Mouse (Mus musculus) liver, adult 2 months (tissue): ENCODE measurements around the gene Ugcg. TPM values are rescaled to one million over a fixed set of nuclear protein-coding genes. Genes with fewer than 3 reads are reported as not detected.

Experiments used
- DNase-seq: peaks from one replicate; pipeline ENCODE4 v3.0.0-alpha.2; 2011; ENCODE audit warnings: low read depth, low spot score; ENCODE audit errors: extremely low read depth
- H3K27ac ChIP-seq: fragments of 200-500 bp; replicated peaks from 2 replicates; pipeline ENCODE4 v1.5.1; 2012; ENCODE audit warnings: low read depth, mild to moderate bottlenecking, control low read depth, inconsistent platforms, low read length; ENCODE audit not compliant: insufficient read depth
- H3K27me3 ChIP-seq: fragments of 200-500 bp; 2 replicates; pipeline ENCODE4 v1.6.1; 2012; ENCODE audit warnings: mild to moderate bottlenecking, moderate library complexity, low read length, inconsistent platforms; ENCODE audit not compliant: control insufficient read depth, insufficient read depth
- H3K36me3 ChIP-seq: fragments of 200-500 bp; 2 replicates; pipeline ENCODE4 v1.6.1; 2012; ENCODE audit warnings: low read length, inconsistent platforms; ENCODE audit not compliant: control insufficient read depth, insufficient read depth
- H3K4me1 ChIP-seq: fragments of 200-500 bp; 2 replicates; pipeline ENCODE4 v1.6.1; 2011; ENCODE audit warnings: low read length; ENCODE audit not compliant: control insufficient read depth, insufficient read depth
- H3K4me3 ChIP-seq: fragments of 200-500 bp; 2 replicates; pipeline ENCODE4 v1.5.1; 2011; ENCODE audit warnings: low read depth, mild to moderate bottlenecking, control low read depth, low read length, moderate library complexity; ENCODE audit not compliant: insufficient read depth
- H3K79me2 ChIP-seq: fragments of 200-500 bp; 2 replicates; pipeline ENCODE4 v1.6.1; 2012; ENCODE audit warnings: inconsistent platforms, mild to moderate bottlenecking, low read length, moderate library complexity; ENCODE audit not compliant: control insufficient read depth, insufficient read depth
- H3K9ac ChIP-seq: fragments of 200-500 bp; 2 replicates; pipeline ENCODE4 v1.6.1; 2012; ENCODE audit warnings: low read depth, mild to moderate bottlenecking, control low read depth, inconsistent platforms, low read length
- CTCF ChIP-seq: fragments of 200-500 bp; IDR thresholded peaks from 2 replicates; pipeline ENCODE4 v1.5.1; 2011; ENCODE audit warnings: low read depth, low read length, control low read depth
- POLR2A ChIP-seq: fragments of 200-500 bp; IDR thresholded peaks from 2 replicates; pipeline ENCODE4 v1.6.1; 2011; ENCODE audit warnings: low read length, control low read depth; ENCODE audit not compliant: insufficient read depth; ENCODE audit errors: extremely low read depth
- WGBS: fragments of 180-500 bp; shearing (Covaris S2); methylation state at CpG from one replicate; pipeline ENCODE4 v1.1.7; 2018; 5-methylcytosine and 5-hydroxymethylcytosine counted together
- polyA plus RNA-seq: library from polyadenylated mRNA; depleted of rRNA; stranded (reverse); fragments of >200 nt; gene quantifications from 2 replicates; pipeline ENCODE4 v1.2.3, GENCODE M21; 2012; rRNA removed
- total RNA-seq: library from RNA; depleted of rRNA; stranded (reverse); fragments of >200 nt; gene quantifications from 2 replicates; pipeline ENCODE4 v1.2.3, GENCODE M21; 2014; rRNA removed

Ugcg gene
- total and polyA plus RNA-seq, 2 experiments: 17.1 to 25.4 TPM

DNA sequence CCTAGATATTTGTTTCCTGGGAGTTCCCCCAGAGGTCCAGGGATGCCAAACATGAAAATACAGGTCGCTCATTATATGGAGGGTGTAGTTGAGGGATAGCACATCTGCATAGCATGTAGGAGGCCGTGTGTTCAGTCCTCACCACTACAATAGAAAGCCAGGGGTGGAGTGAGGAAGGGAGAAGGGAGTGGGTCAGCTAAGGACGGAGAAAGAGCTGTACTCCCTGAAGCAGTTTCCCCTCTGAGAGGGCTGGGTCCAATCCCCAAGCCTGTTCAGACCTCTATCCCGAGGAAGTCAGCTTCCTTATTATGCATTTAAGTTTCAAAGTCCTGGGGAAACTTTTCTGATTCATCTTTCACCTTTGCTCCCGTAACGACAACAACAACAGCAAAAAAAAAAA is 73.1 kb downstream of the Ugcg start:
- WGBS: 49% methylated on average over 6 of the region's 6 CpGs

DNA sequence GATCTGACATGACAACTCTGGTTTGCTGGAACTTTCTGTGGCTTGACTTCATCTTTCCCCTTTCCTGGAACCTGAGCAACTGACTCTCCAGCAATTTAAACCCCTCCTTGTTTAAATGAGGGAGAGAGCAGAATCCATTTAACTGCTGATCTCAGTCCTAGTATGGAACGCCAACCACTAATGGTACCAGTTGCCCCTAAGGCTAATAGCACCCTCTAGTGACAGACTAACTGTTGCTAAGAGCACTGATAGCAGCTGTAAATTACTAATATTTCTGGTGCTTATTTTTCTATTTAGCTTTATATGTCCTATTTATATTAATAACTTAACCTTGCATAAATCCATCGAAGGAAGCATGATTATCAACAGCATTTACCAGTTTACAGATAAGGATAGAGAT is 74.4 kb downstream of the Ugcg start:
- Histone ChIP-seq H3K4me1 (peaks cover 10% of the 10 kb centered on the region), H3K79me2 (no peaks in the 10 kb centered on the region), H3K4me3 (no peak overlapping the region), H3K9ac (no peak overlapping the region), H3K27ac (no peak overlapping the region), H3K36me3 (no peaks in the 10 kb centered on the region), H3K27me3 (no peaks in the 10 kb centered on the region)
- 45% methylated on average over 2 of the region's 2 CpGs for WGBS
- TF ChIP-seq POLR2A: no peak
- TF ChIP-seq CTCF: peak; percentile 69
- peak; percentile 70 for DNase-seq

More for the DNA sequence above, 73.1 kb downstream of the Ugcg start:
- Histone ChIP-seq H3K79me2 (no peaks in the 10 kb centered on the region), H3K27ac (no peak overlapping the region), H3K36me3 (no peaks in the 10 kb centered on the region), H3K4me3 (no peak overlapping the region), H3K4me1 (peaks cover 10% of the 10 kb centered on the region), H3K27me3 (no peaks in the 10 kb centered on the region), H3K9ac (no peak overlapping the region)
- TF ChIP-seq CTCF (no peak), POLR2A (no peak)
- DNase-seq: no peak

DNA sequence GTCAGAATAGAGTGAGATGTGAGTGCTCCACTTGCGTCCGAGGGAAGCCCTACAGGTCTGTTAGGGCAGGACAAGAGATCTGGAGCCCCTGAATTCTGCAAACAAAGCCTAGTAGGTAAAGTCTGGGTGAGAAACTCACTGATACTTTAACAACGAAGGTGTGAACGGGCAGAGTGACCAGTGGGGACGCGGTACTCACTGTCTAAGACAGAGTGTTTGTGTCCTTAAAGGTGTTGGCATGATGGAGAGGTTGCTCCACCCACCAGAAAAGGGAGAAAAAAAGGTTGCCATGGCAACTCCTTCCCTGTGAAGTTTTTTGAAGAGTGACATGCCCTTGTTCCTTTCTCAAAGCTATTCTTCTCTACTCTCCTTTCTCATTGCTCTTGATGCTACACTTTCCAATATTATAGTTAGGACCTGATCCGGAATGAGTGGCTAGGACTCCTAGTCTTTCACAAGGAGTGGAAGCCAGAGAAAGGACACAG is 75.6 kb downstream of the Ugcg start:
- Histone ChIP-seq H3K36me3 (no peaks in the 10 kb centered on the region), H3K4me3 (no peak overlapping the region), H3K9ac (no peak overlapping the region), H3K27me3 (no peaks in the 10 kb centered on the region), H3K27ac (no peak overlapping the region), H3K4me1 (peaks cover 10% of the 10 kb centered on the region), H3K79me2 (no peaks in the 10 kb centered on the region)
- DNase-seq: no peak
- no peak for TF ChIP-seq POLR2A
- TF ChIP-seq CTCF: no peak
- 85% methylated on average over 7 of the region's 7 CpGs for WGBS

DNA sequence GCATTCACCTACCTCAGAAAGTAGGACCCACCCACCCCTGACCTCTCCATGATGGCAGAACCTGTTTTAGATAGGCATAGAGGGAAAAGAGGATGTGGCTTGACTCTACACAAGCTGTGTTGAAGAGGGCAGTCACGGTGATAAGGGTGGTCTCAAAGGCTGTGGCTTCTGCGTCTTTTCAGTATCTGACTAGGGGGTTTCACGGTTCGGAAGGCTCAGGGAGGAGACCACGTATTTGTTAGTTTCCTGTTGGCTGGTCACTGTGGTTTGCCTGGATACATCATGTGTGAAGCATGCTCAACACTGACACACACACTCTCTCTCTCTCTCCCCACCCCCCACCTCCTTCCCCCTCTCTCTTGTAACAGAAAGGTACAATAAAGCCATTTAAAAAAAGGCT is 76.1 kb downstream of the Ugcg start:
- H3K9ac ChIP-seq: no peak overlapping the region
- H3K79me2 ChIP-seq: no peaks in the 10 kb centered on the region
- H3K4me3 ChIP-seq: no peak overlapping the region
- peaks cover 10% of the 10 kb centered on the region for H3K4me1 ChIP-seq
- DNase-seq: no peak
- H3K27me3 ChIP-seq: no peaks in the 10 kb centered on the region
- H3K36me3 ChIP-seq: no peaks in the 10 kb centered on the region
- no peak overlapping the region for H3K27ac ChIP-seq
- TF ChIP-seq POLR2A (no peak), CTCF (no peak)
- 85% methylated on average over 5 of the region's 5 CpGs for WGBS

DNA sequence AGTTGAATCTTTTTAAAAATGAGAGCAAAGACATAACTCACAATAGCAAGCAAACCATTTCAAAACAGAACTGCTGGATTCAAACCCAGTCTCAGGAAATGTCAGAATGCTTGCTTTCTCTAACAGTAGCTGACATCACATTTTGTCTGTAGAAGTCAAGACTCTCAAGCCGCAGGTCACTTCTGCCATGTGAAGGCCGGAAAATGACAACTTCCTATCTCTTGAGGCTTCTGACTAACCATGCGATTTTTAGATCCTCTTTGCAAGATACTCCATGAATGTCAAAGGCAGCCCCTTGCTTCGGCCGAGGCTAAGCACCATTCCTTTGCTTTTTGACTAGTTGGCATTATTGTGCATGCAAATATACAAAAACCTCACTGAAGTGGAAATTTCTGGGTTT is 76.6 kb downstream of the Ugcg start:
- DNase-seq: no peak

More for the DNA sequence above, 76.6 kb downstream of the Ugcg start:
- Histone ChIP-seq H3K36me3 (no peaks in the 10 kb centered on the region), H3K27ac (no peak overlapping the region), H3K27me3 (no peaks in the 10 kb centered on the region), H3K4me1 (peaks cover 10% of the 10 kb centered on the region), H3K79me2 (no peaks in the 10 kb centered on the region), H3K4me3 (no peak overlapping the region), H3K9ac (no peak overlapping the region)
- no peak for TF ChIP-seq CTCF
- no peak for TF ChIP-seq POLR2A
- 81% methylated on average over 5 of the region's 5 CpGs for WGBS

Other genes starting within 250 kb of the Ugcg start
- not detected in 2 replicates for gene Zkscan16, start 245.6 kb upstream of the Ugcg start, total RNA-seq
- not detected in 2 replicates for gene Zkscan16, start 245.6 kb upstream of the Ugcg start, polyA plus RNA-seq
- 3.2 and 4.1 TPM in 2 replicates for gene Ptgr1, start 202.1 kb upstream of the Ugcg start, total RNA-seq
- gene Ptgr1, start 202.1 kb upstream of the Ugcg start, polyA plus RNA-seq: 0.76 and 1.4 TPM in 2 replicates
- 10.8 and 11.8 TPM in 2 replicates for gene Dnajc25, start 194.2 kb upstream of the Ugcg start, total RNA-seq
- gene Dnajc25, start 194.2 kb upstream of the Ugcg start, polyA plus RNA-seq: 7.5 and 7.9 TPM in 2 replicates
- 0.60 TPM in 1 of 2 replicates, not detected in the other for gene Gm20503, start 186.0 kb upstream of the Ugcg start, total RNA-seq
- not detected in 2 replicates for gene Gm20503, start 186.0 kb upstream of the Ugcg start, polyA plus RNA-seq
- 10.1 and 14.7 TPM in 2 replicates for gene Gng10, start 154.2 kb upstream of the Ugcg start, total RNA-seq
- gene Gng10, start 154.2 kb upstream of the Ugcg start, polyA plus RNA-seq: 5.5 and 6.0 TPM in 2 replicates
- gene AI481877, start 50.3 kb upstream of the Ugcg start, total RNA-seq: not detected in 2 replicates
- gene AI481877, start 50.3 kb upstream of the Ugcg start, polyA plus RNA-seq: not detected in 2 replicates
- gene Susd1, start 249.4 kb downstream of the Ugcg start, total RNA-seq: 9.7 and 14.8 TPM in 2 replicates
- 5.4 and 5.5 TPM in 2 replicates for gene Susd1, start 249.4 kb downstream of the Ugcg start, polyA plus RNA-seq